Mouse (Mus musculus) midbrain, embryonic 10.5 days (tissue): ENCODE data around the gene Pigf. TPM values are rescaled to one million over a fixed set of nuclear protein-coding genes. Genes with fewer than 3 reads are reported as not detected.

ENCODE experiments used
- DNase-seq: peaks from one replicate; pipeline ENCODE4 v3.0.0-alpha.2; 2017; ENCODE audit warnings: low spot score
- H3K27ac ChIP-seq: fragments of 300-500 bp; sonication (generic); replicated peaks from 2 replicates; pipeline ENCODE4 v1.5.1; 2016; ENCODE audit warnings: mild to moderate bottlenecking
- H3K27me3 ChIP-seq: fragments of 300-500 bp; sonication (generic); 2 replicates; pipeline ENCODE4 v1.6.1; 2016; ENCODE audit warnings: low read depth, mild to moderate bottlenecking; ENCODE audit not compliant: poor library complexity, severe bottlenecking
- H3K36me3 ChIP-seq: fragments of 300-500 bp; sonication (generic); 2 replicates; pipeline ENCODE4 v1.6.1; 2016; ENCODE audit warnings: mild to moderate bottlenecking, moderate library complexity
- H3K4me1 ChIP-seq: fragments of 300-500 bp; sonication (generic); 2 replicates; pipeline ENCODE4 v1.6.1; 2016
- H3K4me3 ChIP-seq: fragments of 300-500 bp; sonication (generic); 2 replicates; pipeline ENCODE4 v1.5.1; 2016; ENCODE audit warnings: mild to moderate bottlenecking, moderate library complexity
- H3K9me3 ChIP-seq: fragments of 300-500 bp; sonication (generic); replicated peaks from 2 replicates; pipeline ENCODE4 v1.6.1; 2016; ENCODE audit warnings: mild to moderate bottlenecking
- WGBS: fragments of 180-500 bp; shearing (Covaris S2); methylation state at CpG from one replicate; pipeline ENCODE4 v1.1.7; 2016; 5-methylcytosine and 5-hydroxymethylcytosine counted together
- polyA plus RNA-seq: library from polyadenylated mRNA; unstranded; fragments of >200 nt; fragmentation: Nextera tagmentation; extraction: Ambion mirVana; gene quantifications from 2 replicates; pipeline ENCODE4 v1.2.1, GENCODE M21; 2016

Pigf gene
- polyA plus RNA-seq, 1 experiment from 2014 or later: 52.2 TPM

DNA sequence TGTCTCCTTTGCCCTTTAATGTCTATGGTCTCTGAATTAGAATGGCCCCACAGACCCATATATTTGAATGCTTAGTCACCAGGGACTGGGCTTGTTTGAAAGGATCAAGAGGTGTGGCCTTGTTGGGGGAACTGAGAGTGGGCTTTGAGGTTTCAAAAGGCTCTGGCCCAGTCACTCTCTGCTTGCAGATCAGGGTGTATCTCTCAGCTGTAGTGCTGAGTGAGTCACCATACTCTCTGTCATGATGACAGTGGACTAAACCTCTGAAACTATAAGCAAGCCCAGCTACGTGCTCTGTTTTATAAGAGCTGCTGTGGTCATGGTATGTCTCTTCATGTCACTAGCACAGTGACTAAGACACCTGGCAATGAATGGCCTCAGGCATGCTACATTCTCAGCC is 27.2 kb upstream of the Pigf start:
- no peak for DNase-seq
- WGBS: 81% methylated on average over 1 of the region's 1 CpGs
- Histone ChIP-seq H3K4me1 (peaks cover 9% of the 10 kb centered on the region; the same call in 1 of the 2 replicates), H3K27ac (no peak overlapping the region), H3K4me3 (no peak overlapping the region), H3K36me3 (no peaks in the 10 kb centered on the region), H3K27me3 (no peaks in the 10 kb centered on the region), H3K9me3 (no peaks in the 10 kb centered on the region)

DNA sequence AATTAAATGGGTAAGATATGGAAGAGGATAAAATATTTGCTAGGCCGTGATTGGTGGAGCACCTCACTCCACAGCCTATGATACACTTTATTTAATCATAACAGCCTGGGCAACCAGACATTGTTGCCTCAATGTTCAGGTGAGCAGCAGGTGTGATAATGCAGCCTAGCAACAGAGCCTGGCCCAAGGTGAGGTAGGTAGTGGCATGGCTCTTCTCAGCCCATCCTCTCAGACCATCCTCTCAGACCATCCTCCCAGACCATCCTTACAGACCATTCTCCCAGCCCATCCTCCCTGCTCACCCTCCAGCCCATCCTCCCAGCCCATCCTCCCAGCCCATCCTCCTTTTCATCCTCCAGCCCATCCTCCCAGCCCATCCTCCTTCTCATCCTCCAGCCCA is 26.4 kb upstream of the Pigf start:
- H3K4me1 ChIP-seq: peaks cover 9% of the 10 kb centered on the region; the same call in 1 of the 2 replicates
- H3K9me3 ChIP-seq: no peaks in the 10 kb centered on the region
- H3K4me3 ChIP-seq: no peak overlapping the region
- no peak overlapping the region for H3K27ac ChIP-seq
- H3K27me3 ChIP-seq: no peaks in the 10 kb centered on the region
- DNase-seq: no peak
- H3K36me3 ChIP-seq: no peaks in the 10 kb centered on the region
- WGBS: 93% methylated on average over 1 of the region's 1 CpGs

DNA sequence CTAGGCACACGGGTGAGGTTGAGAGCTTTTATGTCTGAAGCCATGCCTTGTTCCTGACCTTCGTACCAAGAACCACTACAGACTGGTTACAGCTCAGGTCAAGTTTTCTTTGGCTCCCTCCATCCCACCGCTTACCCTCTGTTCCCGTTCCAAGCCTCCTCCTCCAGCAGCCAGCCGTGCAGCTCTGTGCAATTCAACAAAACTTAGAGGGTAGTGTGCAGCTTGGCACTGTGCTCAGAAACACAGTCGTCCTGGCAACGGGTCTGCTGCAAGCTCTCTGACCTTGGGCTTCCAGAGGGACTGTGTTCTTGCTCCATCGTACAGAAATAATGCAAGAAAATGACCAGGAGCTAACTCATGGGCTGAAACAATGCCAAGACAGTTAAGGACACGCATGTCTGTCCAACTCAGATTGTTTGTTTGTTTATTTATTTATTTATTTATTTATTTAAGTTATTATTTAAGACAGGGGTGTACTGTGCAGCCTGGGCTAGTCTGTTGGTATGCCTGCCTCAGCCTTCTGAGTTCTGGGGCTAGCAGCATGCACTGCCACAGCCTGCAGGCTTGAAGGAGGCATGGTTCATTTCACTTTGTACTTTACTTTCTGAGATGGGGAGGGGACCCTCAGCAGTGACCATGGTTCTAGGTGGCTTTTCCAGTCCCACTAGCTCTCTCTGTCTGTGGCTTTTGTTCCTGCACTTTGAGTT is 25.4 kb upstream of the Pigf start:
- H3K9me3 ChIP-seq: no peaks in the 10 kb centered on the region
- peaks cover 9% of the 10 kb centered on the region; the same call in 1 of the 2 replicates for H3K4me1 ChIP-seq
- no peak overlapping the region for H3K4me3 ChIP-seq
- DNase-seq: no peak
- WGBS: 77% methylated on average over 9 of the region's 9 CpGs
- H3K36me3 ChIP-seq: no peaks in the 10 kb centered on the region
- no peak overlapping the region for H3K27ac ChIP-seq
- no peaks in the 10 kb centered on the region for H3K27me3 ChIP-seq

DNA sequence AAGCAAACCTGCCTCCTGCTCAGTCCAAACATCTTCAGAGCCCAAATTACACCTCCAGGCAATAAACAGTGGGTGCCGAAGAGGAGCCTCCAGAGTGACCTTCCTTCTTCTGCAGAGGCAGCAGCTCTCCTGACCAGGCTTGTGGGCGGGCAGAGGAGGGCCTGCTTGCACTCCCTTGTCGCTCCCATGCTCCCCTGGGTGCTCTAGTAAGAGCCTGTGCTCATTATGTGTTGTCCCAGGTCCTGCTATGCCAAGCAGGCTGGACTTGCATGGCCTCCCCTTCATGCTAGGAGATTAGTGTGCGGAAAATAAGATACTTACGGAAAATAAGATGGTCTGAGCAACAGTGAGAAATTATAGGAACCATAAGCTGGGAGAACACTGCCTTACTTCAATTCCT is 24.5 kb upstream of the Pigf start:
- Histone ChIP-seq H3K27me3 (no peaks in the 10 kb centered on the region), H3K4me1 (peaks cover 3% of the 10 kb centered on the region; the same call in 1 of the 2 replicates), H3K27ac (no peak overlapping the region), H3K4me3 (no peak overlapping the region), H3K36me3 (no peaks in the 10 kb centered on the region), H3K9me3 (no peaks in the 10 kb centered on the region)
- 66% methylated on average over 5 of the region's 5 CpGs for WGBS
- no peak for DNase-seq

DNA sequence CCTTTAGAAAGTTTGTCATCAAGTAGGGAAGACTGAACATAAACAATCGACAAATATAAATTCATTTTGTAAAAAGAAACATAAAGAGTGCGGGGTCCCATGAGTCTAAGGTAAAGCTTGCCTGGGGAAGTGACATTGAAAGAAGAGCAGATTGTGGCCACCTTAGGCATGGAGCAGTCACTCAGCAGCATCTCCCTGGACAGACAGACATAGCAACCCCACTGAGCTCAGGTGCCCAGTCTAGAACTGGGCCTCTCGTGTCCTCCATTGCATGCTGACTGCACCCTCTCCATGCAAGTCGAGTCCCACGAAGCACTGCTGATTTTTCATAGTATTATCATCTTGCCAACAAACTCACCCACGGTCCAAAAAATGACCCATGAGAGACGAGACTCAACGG is 19.6 kb upstream of the Pigf start:
- H3K9me3 ChIP-seq: no peaks in the 10 kb centered on the region
- WGBS: 84% methylated on average over 8 of the region's 8 CpGs
- DNase-seq: no peak
- peaks cover 2% of the 10 kb centered on the region; the same call in 1 of the 2 replicates for H3K4me1 ChIP-seq
- no peaks in the 10 kb centered on the region for H3K36me3 ChIP-seq
- no peak overlapping the region for H3K27ac ChIP-seq
- no peaks in the 10 kb centered on the region for H3K27me3 ChIP-seq
- H3K4me3 ChIP-seq: no peak overlapping the region

DNA sequence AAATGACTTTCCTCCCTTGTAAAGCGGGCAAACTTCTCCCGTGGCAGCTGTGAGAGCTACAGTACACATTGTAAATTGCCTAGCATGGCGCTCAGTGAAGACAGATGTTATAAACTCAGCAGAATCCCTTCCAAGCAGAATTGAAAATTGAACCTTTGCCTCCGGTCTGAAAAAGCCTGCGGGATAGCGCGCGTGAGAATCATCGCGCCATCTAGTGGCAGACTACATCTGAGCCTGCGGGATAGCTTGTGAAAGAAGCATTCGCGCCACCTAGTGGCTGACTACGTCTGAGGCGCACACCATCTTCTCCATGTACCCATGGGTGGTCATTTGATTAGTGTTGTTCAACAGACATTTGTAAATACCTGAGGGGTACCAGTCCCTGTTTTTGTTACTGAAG is 19.2 kb upstream of the Pigf start:
- H3K27ac ChIP-seq: no peak overlapping the region
- DNase-seq: peak; percentile 87
- H3K9me3 ChIP-seq: no peaks in the 10 kb centered on the region
- WGBS: 2% methylated on average over 15 of the region's 15 CpGs
- H3K36me3 ChIP-seq: no peaks in the 10 kb centered on the region
- H3K27me3 ChIP-seq: no peaks in the 10 kb centered on the region
- H3K4me3 ChIP-seq: no peak overlapping the region
- H3K4me1 ChIP-seq: peaks cover 2% of the 10 kb centered on the region; the same call in 1 of the 2 replicates

DNA sequence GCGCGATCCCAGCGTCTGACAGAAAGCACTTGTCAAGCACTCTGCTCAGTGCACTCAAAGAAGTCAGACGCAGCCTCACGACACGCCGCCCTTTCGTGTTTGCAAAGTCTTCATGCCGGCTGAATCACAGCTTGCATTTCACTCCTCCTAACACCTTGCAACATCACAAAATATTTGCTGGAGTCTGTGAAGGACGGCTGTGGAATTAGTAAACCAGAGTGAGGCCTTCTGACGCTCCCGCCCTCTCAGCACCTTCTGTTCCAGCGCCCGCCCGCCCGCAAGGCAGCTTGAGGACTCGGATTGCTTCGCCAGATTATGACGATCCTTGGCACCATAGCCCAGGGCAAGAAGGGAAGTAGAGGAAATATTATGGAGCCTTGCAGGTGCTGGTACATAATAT is 16.5 kb upstream of the Pigf start:
- Histone ChIP-seq H3K4me1 (peaks cover 2% of the 10 kb centered on the region; the same call in 1 of the 2 replicates), H3K36me3 (peaks cover 14% of the 10 kb centered on the region), H3K9me3 (no peaks in the 10 kb centered on the region), H3K27me3 (no peaks in the 10 kb centered on the region), H3K4me3 (no peak overlapping the region), H3K27ac (no peak overlapping the region)
- no peak for DNase-seq
- 75% methylated on average over 19 of the region's 19 CpGs for WGBS

DNA sequence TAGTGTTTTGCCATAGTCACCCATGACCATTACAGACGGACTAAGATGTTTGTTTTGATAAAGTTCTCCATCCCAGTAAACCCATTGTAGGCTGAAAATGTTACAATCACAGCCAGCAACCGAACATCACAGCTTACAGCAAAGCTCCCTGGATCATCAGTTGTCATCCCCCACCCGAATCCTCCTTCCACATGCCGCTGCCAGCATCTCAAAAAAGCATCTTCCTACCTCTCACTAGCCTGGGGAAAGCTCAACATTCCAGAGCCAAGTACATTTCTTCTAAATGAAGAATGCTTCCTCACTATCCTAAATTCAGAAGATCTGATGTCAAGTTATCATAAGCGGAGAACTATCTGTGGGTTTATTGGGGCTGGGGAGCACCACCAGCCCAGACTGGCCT is 13.3 kb upstream of the Pigf start:
- no peaks in the 10 kb centered on the region for H3K4me1 ChIP-seq
- no peak for DNase-seq
- H3K4me3 ChIP-seq: no peak overlapping the region
- peaks cover 33% of the 10 kb centered on the region for H3K36me3 ChIP-seq
- no peak overlapping the region for H3K27ac ChIP-seq
- no peaks in the 10 kb centered on the region for H3K9me3 ChIP-seq
- 93% methylated on average over 5 of the region's 5 CpGs for WGBS
- no peaks in the 10 kb centered on the region for H3K27me3 ChIP-seq

DNA sequence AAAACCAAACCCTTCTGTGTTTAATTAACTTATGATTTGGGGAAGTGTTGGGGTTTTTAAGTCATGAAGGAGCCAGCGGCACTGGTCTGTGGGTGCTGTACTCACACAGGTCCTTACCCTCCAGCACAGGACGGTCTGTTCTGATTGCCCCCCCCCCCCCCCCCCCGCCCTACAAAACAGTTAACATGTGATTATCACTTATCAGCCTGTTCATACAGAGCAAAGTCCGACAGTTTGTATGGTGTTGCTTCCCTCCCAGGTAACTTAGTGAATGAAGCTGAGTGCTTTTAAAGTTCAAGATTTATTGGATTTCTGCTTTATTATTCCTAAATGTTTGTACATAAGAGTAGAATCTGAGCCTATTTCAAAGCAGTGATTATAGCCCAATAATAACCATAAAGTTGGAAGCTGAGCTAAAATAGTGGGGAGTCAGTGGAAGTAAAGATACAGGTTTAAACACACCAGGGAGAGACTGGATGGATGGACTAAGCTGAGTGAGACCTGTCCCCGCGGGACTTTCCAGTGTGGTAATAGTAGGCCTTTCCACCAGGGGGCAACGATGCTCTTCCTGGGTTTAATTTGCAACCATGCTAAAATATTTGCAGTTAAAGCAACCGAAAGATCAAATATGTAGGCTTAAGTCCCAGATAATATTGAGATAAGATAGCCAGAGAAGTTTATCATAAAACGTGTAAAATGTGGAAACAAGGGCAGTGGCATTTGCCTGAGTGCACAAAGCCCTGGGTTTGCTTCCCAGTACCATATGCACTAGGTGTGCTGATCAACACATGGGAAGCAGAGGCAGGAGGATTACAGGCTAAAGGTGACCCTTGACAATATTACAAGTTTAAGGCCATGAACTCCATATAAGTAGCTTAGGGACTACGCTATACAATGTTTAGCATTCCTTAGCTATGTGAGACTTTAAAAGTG is 11.2 kb upstream of the Pigf start:
- H3K36me3 ChIP-seq: peaks cover 51% of the 10 kb centered on the region
- H3K4me1 ChIP-seq: no peaks in the 10 kb centered on the region
- H3K27me3 ChIP-seq: no peaks in the 10 kb centered on the region
- 61% methylated on average over 10 of the region's 10 CpGs for WGBS
- H3K9me3 ChIP-seq: no peaks in the 10 kb centered on the region
- no peak overlapping the region for H3K4me3 ChIP-seq
- no peak for DNase-seq
- no peak overlapping the region for H3K27ac ChIP-seq

DNA sequence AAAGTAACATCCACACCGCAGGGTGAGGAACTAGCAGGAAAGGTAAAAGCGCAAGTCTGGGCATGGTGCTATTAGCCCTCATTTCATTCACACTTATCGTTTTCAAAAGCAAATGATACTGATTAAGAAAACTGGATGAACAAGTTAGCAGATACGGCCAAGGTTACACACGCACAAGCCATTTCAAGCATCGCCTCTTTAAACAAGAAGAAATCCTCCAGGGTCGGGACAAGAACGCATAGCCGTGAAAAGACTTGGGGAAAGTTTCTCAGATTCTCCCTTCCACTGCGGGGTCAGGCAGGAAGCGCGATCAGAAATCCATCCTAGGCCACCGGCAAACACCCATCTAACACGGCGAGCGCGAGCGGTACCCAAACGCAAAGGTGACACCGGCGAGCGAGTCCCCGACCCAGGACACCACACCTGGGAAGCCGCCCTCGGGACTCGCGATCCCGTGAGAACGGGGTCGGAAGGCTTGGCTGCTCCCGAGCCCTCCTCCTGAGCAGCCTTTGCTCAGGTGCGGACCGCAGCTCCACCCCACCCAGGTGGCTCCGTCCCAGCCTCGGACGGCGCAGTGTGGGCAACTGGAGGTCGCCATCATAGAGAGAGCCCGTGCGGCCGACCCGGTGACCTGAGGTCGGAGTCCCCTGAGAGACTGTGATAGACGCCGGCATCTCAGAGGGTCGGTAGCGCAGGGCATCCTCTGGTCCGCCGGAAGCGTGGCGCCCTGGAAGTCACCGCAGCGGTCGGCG is 539 bp downstream of the Pigf start:
- WGBS: 1% methylated on average over 55 of the region's 55 CpGs
- H3K9me3 ChIP-seq: no peaks in the 10 kb centered on the region; the same call in 1 of the 2 replicates
- H3K4me3 ChIP-seq: peak overlapping the region; percentile 97
- peak overlapping the region; percentile 86 for H3K27ac ChIP-seq
- no peak for DNase-seq
- H3K4me1 ChIP-seq: peaks cover 23% of the 10 kb centered on the region
- peaks cover 38% of the 10 kb centered on the region for H3K36me3 ChIP-seq
- no peaks in the 10 kb centered on the region for H3K27me3 ChIP-seq

DNA sequence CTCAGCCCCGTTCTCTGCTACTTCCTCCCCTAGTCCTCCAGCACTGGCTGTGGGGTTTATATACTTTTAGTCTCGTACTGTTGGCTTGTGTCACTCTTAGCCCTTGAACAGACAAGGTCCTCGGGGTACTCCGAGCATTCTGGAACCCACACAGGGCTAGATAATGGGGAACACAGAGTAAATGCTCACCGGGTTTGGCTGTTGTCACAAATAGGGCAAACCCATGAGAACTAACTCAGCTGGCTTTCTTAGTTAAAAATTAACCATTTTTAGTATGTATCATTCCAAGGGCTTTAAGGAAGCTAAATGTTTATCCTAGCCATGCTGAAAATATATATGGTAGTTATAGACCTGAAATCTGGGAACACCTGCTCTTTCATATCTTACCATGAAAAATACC is 5.5 kb downstream of the Pigf start:
- H3K27ac ChIP-seq: no peak overlapping the region
- H3K36me3 ChIP-seq: peaks cover 55% of the 10 kb centered on the region
- WGBS: 95% methylated on average over 5 of the region's 5 CpGs
- no peak overlapping the region for H3K4me3 ChIP-seq
- no peak for DNase-seq
- H3K4me1 ChIP-seq: peaks cover 15% of the 10 kb centered on the region
- H3K27me3 ChIP-seq: no peaks in the 10 kb centered on the region
- no peaks in the 10 kb centered on the region for H3K9me3 ChIP-seq

DNA sequence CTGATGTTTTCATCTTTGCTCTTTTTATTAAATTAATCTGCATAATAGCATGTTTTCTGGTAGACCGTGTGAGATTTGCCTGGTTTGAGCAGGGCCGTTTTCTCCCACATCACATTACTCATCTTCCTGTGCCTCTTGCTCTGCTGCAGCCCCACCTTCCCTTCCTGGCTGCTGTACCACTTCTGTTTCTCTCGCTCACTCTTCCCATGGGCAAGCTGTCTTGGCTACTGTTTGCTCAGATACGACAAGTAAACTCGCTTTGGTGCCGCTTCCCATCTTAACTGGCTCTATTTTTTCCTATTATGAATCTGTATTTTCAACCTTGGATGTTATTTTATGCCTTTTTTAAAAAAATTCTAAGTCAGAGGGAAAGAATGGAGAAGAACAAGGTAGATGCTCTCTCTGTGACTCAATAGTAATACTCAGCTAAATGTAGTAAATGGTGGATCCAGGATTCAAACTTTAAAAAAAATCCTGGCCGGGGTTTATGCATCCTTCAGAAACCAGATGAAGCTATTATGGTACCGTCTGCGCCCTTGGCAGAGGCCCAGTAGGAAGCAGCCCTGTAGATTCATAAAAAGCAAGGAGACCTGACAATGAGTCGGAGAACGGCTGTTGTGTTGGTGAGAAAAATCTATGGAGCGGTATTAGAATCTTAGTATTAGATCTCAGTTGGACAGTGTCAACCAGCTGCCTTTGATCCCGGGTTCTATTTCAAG is 13.7 kb downstream of the Pigf start:
- Histone ChIP-seq H3K9me3 (no peaks in the 10 kb centered on the region), H3K4me1 (no peaks in the 10 kb centered on the region), H3K27me3 (no peaks in the 10 kb centered on the region), H3K36me3 (peaks cover 32% of the 10 kb centered on the region), H3K4me3 (no peak overlapping the region), H3K27ac (no peak overlapping the region)
- DNase-seq: no peak
- WGBS: 95% methylated on average over 13 of the region's 13 CpGs
